Mouse (Mus musculus) heart, postnatal 0 days (tissue): Measurements from ENCODE around the gene Wdr19. TPM values are rescaled to one million over a fixed set of nuclear protein-coding genes. Genes with fewer than 3 reads are reported as not detected.

Experiments used
- ATAC-seq: fragments of 200-750 bp; cut with Nextera tagmentation; 2 replicates; pipeline ENCODE4 v1.8.0; 2017; ENCODE audit warnings: low read depth, moderate number of reproducible peaks, moderate library complexity; ENCODE audit not compliant: insufficient read depth
- DNase-seq: peaks from one replicate; pipeline ENCODE4 v3.0.0-alpha.2; 2016; ENCODE audit warnings: low spot score
- H3K27ac ChIP-seq: fragments of 300-500 bp; sonication (generic); 2 replicates; pipeline ENCODE4 v1.5.1; 2014; ENCODE audit warnings: low read depth, mild to moderate bottlenecking
- H3K27me3 ChIP-seq: fragments of 300-500 bp; sonication (generic); 2 replicates; pipeline ENCODE4 v1.6.1; 2014; ENCODE audit warnings: low read length, mixed read lengths; ENCODE audit not compliant: control insufficient read depth, insufficient read depth
- H3K36me3 ChIP-seq: fragments of 300-500 bp; sonication (generic); replicated peaks from 2 replicates; pipeline ENCODE4 v1.6.1; 2014; ENCODE audit warnings: low read length, mixed read lengths; ENCODE audit not compliant: control insufficient read depth, insufficient read depth
- H3K4me1 ChIP-seq: fragments of 300-500 bp; sonication (generic); 2 replicates; pipeline ENCODE4 v1.6.1; 2014; ENCODE audit warnings: antibody characterized with exemption; ENCODE audit not compliant: control insufficient read depth, insufficient read depth
- H3K4me2 ChIP-seq: fragments of 300-500 bp; sonication (generic); 2 replicates; pipeline ENCODE4 v1.6.1; 2014; ENCODE audit warnings: low read depth, mild to moderate bottlenecking, low read length, moderate library complexity
- H3K4me3 ChIP-seq: fragments of 300-500 bp; sonication (generic); 2 replicates; pipeline ENCODE4 v1.5.1; 2014; ENCODE audit warnings: low read depth, low read length
- H3K9ac ChIP-seq: fragments of 300-500 bp; sonication (generic); replicated peaks from 2 replicates; pipeline ENCODE4 v1.6.1; 2014; ENCODE audit warnings: low read depth, low read length, mixed read lengths
- H3K9me3 ChIP-seq: fragments of 300-500 bp; sonication (generic); replicated peaks from 2 replicates; pipeline ENCODE4 v1.6.1; 2016; ENCODE audit warnings: low read length; ENCODE audit not compliant: control insufficient read depth
- CTCF ChIP-seq: IDR thresholded peaks from 2 replicates; pipeline ENCODE4 v1.5.1; 2016; ENCODE audit warnings: antibody characterized with exemption, control low read depth, low read depth
- EP300 ChIP-seq: IDR thresholded peaks from 2 replicates; pipeline ENCODE4 v1.6.1; 2016; ENCODE audit warnings: antibody characterized with exemption, low read depth
- WGBS: fragments of 180-500 bp; shearing (Covaris S2); extraction: QIAGEN DNeasy Blood & Tissue Kit; methylation state at CpG from one replicate; pipeline ENCODE4 v1.1.7; 2014; 5-methylcytosine and 5-hydroxymethylcytosine counted together
- polyA plus RNA-seq: library from polyadenylated mRNA; unstranded; fragments of >200 nt; fragmentation: Nextera tagmentation; extraction: Ambion mirVana; gene quantifications from 2 replicates; pipeline ENCODE4 v1.2.1, GENCODE M21; 2015
- total RNA-seq: library from RNA; depleted of rRNA; stranded (reverse); fragments of >200 nt; gene quantifications from 2 replicates; pipeline ENCODE4 v1.2.3, GENCODE M21; 2014; ENCODE audit warnings: low replicate concordance

Wdr19 gene
- total and polyA plus RNA-seq, 2 experiments from 2014 or later: 2.3 to 3.9 TPM

DNA sequence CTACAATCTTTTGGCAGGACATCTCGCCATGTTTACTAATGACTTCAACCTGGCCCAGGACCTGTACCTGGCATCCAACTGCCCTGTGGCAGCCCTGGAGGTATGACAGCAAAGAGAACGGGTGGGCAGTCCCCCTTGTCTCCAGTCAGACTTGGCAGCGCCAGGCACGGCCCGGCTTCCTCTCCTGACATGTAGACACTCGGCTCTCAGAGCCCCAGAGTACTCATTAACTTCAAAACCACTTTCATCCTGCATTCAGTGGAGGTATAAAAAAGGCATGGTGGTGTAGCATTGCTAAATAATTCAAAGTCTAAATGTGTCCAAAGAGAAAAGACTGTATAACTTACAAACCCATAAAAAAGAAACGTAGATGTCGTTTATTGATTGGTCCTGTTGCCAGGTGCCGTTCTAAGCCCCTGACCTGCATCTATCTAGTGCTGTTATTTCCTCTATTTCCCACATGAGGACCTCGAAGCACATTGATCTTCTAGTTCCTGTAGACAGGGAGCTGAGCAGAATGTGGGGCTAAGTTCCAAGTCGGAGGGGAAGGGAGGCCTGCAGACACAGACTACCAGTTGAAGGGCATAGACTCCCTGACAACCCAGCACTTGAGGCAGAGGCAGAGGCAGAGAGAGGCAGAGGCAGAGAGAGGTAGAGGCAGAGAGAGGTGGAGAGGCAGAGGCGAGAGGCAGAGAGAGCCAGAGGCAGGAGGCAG lies 31.9 kb downstream of the Wdr19 start:
- no peaks in the 10 kb centered on the region for H3K4me1 ChIP-seq
- no peak overlapping the region for H3K27ac ChIP-seq
- 73% methylated on average over 12 of the region's 12 CpGs for WGBS
- H3K9ac ChIP-seq: no peak overlapping the region
- H3K9me3 ChIP-seq: no peaks in the 10 kb centered on the region
- H3K27me3 ChIP-seq: no peaks in the 10 kb centered on the region
- no peak for TF ChIP-seq CTCF
- no peak for TF ChIP-seq EP300
- H3K4me2 ChIP-seq: no peak overlapping the region
- peaks cover 13% of the 10 kb centered on the region; the same call in 1 of the 2 replicates for H3K36me3 ChIP-seq
- ATAC-seq (no peak), DNase-seq (no peak)
- H3K4me3 ChIP-seq: no peak overlapping the region

DNA sequence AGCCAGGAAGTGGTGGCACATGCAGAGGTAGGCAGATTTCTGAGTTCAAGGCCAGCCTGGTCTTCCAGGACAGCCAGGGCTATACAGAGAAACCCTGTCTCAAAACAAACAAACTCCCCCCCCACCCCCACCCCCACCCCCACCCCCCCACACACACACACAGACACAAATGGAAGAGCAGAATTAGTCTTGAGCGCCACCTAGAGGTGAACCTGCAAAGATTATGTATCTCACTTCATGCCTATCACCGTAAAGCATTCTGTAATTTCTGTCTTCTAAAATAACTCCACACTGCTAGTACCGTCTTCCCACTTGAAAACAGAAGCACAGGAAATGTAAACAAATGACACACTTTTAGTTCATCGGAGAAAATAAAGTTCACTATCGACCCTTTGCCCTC lies 43.2 kb downstream of the Wdr19 start:
- Histone ChIP-seq H3K9ac (no peak overlapping the region), H3K36me3 (no peaks in the 10 kb centered on the region), H3K4me3 (no peak overlapping the region), H3K27ac (no peak overlapping the region), H3K9me3 (no peaks in the 10 kb centered on the region), H3K27me3 (no peaks in the 10 kb centered on the region), H3K4me2 (no peak overlapping the region), H3K4me1 (0 out of 2 replicates have a peak, but pooled peaks cover 6% of the 10 kb centered on the region)
- 34% methylated on average over 5 of the region's 5 CpGs for WGBS
- TF ChIP-seq EP300: no peak
- TF ChIP-seq CTCF: peak; percentile 54
- DNase-seq: peak; percentile 12
- no peak; the same call in 1 of the 2 replicates for ATAC-seq

DNA sequence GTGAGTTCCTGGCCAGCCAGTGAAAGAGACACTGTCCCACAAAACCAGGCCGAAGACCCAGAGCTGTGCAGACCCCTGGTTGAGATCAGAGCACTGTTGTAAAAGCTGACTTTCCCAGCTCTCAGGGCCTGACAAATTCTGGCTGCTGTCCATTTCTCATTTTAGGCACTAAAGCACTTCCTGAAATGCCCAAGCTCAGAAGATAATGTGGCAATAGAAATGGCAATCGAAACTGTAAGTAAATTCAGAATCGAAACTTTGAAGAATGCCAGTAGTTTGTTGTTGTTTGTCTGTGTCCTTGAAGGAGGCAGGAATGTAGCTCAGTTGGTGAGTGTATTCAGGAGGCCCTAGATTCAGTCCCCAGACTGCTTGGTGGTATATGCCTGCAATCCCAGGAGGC lies 47.8 kb downstream of the Wdr19 start:
- no peaks in the 10 kb centered on the region for H3K4me1 ChIP-seq
- no peaks in the 10 kb centered on the region for H3K27me3 ChIP-seq
- ATAC-seq: no peak
- no peak overlapping the region for H3K27ac ChIP-seq
- 53% methylated on average over 3 of the region's 3 CpGs for WGBS
- DNase-seq: no peak
- 0 out of 2 replicates have a peak, but pooled peaks cover 3% of the 10 kb centered on the region for H3K36me3 ChIP-seq
- no peak overlapping the region for H3K4me2 ChIP-seq
- H3K4me3 ChIP-seq: no peak overlapping the region
- no peak overlapping the region for H3K9ac ChIP-seq
- no peaks in the 10 kb centered on the region for H3K9me3 ChIP-seq
- TF ChIP-seq EP300: no peak

DNA sequence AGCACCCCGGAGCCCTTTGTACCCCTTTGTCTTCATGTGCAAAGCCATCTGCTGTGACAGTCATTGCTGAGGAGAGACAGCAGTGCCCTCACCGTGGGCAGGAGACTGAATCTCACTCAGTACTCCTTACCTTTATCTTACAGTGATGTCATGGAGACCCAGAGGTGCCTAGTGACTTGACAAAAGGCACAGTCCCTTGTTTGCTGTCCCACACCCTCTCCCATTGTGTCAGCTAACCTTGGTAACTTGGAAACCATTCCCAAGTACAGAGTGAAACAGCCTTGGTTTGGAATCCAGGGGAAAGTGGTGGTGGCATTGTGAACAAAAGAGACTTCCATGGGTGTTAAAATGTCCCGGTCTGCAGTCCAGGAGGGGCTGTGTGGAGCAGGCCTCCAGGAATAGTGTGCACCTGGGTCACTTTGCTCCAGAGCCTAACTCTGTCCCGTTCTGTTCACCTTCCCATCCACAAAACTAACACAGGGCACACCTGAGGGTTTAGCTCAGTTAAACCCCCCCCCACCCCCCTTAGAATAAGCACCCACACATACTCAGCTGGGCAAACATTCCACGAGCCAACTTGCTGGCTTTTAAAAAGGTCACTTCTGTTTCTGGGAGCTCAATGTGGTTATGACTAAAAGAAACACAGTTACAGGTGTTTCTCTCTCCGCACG lies 50.8 kb downstream of the Wdr19 start:
- Histone ChIP-seq H3K4me1 (no peaks in the 10 kb centered on the region), H3K9me3 (no peaks in the 10 kb centered on the region), H3K36me3 (0 out of 2 replicates have a peak, but pooled peaks cover 9% of the 10 kb centered on the region), H3K27ac (no peak overlapping the region), H3K9ac (no peak overlapping the region), H3K27me3 (no peaks in the 10 kb centered on the region), H3K4me3 (no peak overlapping the region), H3K4me2 (no peak overlapping the region)
- 64% methylated on average over 7 of the region's 7 CpGs for WGBS
- DNase-seq (no peak), ATAC-seq (no peak)
- TF ChIP-seq CTCF (no peak), EP300 (no peak)

DNA sequence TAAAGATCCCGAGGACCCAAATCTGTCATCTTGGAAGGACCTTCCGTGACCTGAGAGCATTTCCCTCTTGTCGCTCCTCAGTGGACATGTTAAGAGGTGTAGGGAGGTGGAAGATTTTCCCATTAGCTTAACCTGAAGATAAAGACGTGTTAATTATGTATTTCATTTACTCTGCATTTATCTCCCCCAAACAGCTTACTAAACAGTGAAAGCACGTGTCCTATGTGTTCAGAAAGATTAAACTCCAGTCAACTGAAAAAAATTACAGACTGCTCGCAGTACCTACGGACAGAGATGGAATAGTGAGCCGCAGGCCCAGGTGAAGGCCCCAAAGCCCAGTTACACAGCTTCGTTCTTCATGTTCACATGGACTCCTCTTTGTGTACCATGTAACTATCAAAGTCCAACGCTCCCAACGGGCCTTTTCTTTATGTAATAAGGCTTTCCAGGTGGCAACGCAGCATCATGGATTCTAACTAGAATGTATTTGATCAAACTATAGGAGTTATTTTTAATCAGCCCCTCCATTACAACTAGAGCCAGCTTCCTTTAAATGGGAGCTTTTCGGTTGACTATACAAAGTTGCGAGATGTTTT lies 58.5 kb downstream of the Wdr19 start:
- TF ChIP-seq CTCF: no peak
- TF ChIP-seq EP300: no peak
- Histone ChIP-seq H3K4me3 (no peak overlapping the region), H3K4me1 (no peaks in the 10 kb centered on the region), H3K27ac (no peak overlapping the region), H3K36me3 (peaks cover 63% of the 10 kb centered on the region), H3K9me3 (no peaks in the 10 kb centered on the region), H3K27me3 (no peaks in the 10 kb centered on the region), H3K9ac (no peak overlapping the region), H3K4me2 (no peak overlapping the region)
- WGBS: 87% methylated on average over 14 of the region's 14 CpGs
- DNase-seq: no peak
- no peak for ATAC-seq
